Mouse (Mus musculus) 416B (cell line): Measurements from ENCODE around the gene Snrpg.
"Not testable (repeated sequence)": the region's sequence is repeated elsewhere in the genome, so short reads cannot be mapped to it uniquely, and the experiment has no call there.

Source experiments
- DNase-seq: peaks from one replicate; pipeline ENCODE4 v3.0.0; 2011; ENCODE audit warnings: low read depth

Gene Snrpg

GRCm38 (mm10) chr6:86368479-86368878 lies 2.6 kb upstream of the Snrpg start:
- no peak for DNase-seq

- DNase-seq = peak; percentile 73
These were observed 901 bp upstream of the Snrpg start for GRCm38 (mm10) chr6:86370093-86370713.

- DNase-seq = peak; percentile 98
These were observed 322 bp downstream of the Snrpg start for GRCm38 (mm10) chr6:86371340-86371911.

- peak; percentile 48 for DNase-seq
These were observed 929 bp downstream of the Snrpg start for GRCm38 (mm10) chr6:86371950-86372516.

GRCm38 (mm10) chr6:86373556-86373955 lies 2.5 kb downstream of the Snrpg start:
- no peak for DNase-seq

GRCm38 (mm10) chr6:86378341-86378740 lies 7.2 kb downstream of the Snrpg start:
- no peak for DNase-seq

- not testable (repeated sequence) for DNase-seq
These were observed 9.0 kb downstream of the Snrpg start for GRCm38 (mm10) chr6:86380112-86380511.

- no peak for DNase-seq
These were observed 11.4 kb downstream of the Snrpg start for GRCm38 (mm10) chr6:86382551-86382950.

GRCm38 (mm10) chr6:86383370-86383769 lies 12.3 kb downstream of the Snrpg start:
- DNase-seq = no peak

- no peak for DNase-seq
These were observed 13.6 kb downstream of the Snrpg start for GRCm38 (mm10) chr6:86384692-86385091.

GRCm38 (mm10) chr6:86385362-86386104 lies 14.4 kb downstream of the Snrpg start:
- DNase-seq = no peak

GRCm38 (mm10) chr6:86387313-86387712 lies 16.2 kb downstream of the Snrpg start:
- DNase-seq = no peak

- no peak for DNase-seq
These were observed 17.4 kb downstream of the Snrpg start for GRCm38 (mm10) chr6:86388461-86388860.

- DNase-seq = no peak
These were observed 20.2 kb downstream of the Snrpg start for GRCm38 (mm10) chr6:86391326-86391725.

- no peak for DNase-seq
These were observed 22.1 kb downstream of the Snrpg start for GRCm38 (mm10) chr6:86393187-86393586.

GRCm38 (mm10) chr6:86394078-86394720 lies 23.1 kb downstream of the Snrpg start:
- no peak for DNase-seq

- no peak for DNase-seq
These were observed 23.9 kb downstream of the Snrpg start for GRCm38 (mm10) chr6:86395021-86395420.

GRCm38 (mm10) chr6:86395969-86396368 lies 24.9 kb downstream of the Snrpg start:
- peak; percentile 40 for DNase-seq

GRCm38 (mm10) chr6:86396581-86397256 lies 25.6 kb downstream of the Snrpg start, which contains the start of gene Pcyox1:
Pcyox1 (minus strand) TSS chr6:86397154.
- peak; percentile 89 for DNase-seq

GRCm38 (mm10) chr6:86397257-86397980 lies 26.3 kb downstream of the Snrpg start:
- peak; percentile 61 for DNase-seq

GRCm38 (mm10) chr6:86398986-86399385 lies 27.9 kb downstream of the Snrpg start:
- no peak for DNase-seq
